Mouse (Mus musculus): ENCODE measurements at regions not wholly inside any gene's neighbourhood (a gene's known extent, or its start where the extent isn't known, plus 50 kb on each side); places are given as distances from the start of the nearest gene placed in this dataset.
A peak's percentile ranks its signal among the peaks of the same experiment; 100 is the strongest.

DNA sequence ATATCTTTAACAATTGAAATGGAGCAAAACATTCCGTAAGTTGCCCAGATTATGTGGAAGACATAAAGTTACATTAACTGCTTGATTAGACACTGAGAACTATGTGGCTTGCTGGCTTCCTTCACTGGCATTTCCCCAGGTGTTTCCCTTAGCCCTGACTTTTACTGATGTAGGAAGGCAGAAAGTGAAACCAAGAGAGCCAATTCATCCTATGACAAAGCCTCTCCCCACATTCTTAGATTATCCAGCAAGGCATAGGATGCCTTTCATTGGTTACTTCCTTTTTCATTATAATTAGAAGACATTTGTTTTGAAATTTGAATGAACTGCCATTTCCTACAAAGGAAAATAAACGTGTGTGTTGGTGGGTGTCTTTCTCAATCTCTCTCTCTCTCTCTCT, 72.1 kb downstream of the Cdc42ep3 start:
- no peak for DNase-seq (ENCODE audit: low spot score)

DNA sequence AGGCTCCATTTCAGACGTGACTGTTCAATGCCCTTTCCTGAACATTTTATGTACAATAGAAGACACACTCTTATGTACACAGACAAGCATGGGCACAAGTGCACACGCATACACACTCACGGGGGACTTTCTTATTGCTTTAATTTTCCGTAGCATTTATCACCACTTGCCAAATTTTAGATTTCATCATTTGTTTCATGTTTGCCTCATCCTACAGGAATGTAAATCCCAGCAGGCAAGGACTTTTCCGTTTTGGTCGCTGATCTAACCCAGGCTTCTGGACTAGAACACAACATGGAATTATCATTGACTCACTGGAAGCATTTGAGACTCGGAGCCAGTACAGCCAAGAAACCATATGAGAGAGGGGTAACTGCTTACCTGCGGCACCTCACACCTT, 81.3 kb downstream of the Cdc42ep3 start:
- DNase-seq (ENCODE audit: low spot score): no peak

DNA sequence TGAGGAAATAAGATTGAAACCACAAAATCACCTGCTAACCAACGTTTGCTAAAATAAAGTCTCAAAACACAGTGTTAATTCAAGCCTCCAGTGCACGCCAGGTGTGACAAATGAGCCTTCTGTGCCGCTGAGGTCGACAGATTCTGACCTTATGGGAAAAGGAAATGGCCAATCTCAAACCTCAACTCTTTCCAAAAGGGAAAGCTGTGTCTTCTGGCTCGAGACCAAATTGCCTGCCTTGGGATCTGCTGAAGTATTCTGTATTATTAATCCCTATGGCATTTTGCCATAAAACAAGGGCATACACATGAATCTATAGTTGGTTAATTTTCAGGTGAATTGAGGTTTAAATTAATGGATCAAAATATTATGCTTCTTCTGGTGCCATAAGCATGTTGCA, 95.2 kb downstream of the Cdc42ep3 start:
- DNase-seq (ENCODE audit: low spot score): no peak

DNA sequence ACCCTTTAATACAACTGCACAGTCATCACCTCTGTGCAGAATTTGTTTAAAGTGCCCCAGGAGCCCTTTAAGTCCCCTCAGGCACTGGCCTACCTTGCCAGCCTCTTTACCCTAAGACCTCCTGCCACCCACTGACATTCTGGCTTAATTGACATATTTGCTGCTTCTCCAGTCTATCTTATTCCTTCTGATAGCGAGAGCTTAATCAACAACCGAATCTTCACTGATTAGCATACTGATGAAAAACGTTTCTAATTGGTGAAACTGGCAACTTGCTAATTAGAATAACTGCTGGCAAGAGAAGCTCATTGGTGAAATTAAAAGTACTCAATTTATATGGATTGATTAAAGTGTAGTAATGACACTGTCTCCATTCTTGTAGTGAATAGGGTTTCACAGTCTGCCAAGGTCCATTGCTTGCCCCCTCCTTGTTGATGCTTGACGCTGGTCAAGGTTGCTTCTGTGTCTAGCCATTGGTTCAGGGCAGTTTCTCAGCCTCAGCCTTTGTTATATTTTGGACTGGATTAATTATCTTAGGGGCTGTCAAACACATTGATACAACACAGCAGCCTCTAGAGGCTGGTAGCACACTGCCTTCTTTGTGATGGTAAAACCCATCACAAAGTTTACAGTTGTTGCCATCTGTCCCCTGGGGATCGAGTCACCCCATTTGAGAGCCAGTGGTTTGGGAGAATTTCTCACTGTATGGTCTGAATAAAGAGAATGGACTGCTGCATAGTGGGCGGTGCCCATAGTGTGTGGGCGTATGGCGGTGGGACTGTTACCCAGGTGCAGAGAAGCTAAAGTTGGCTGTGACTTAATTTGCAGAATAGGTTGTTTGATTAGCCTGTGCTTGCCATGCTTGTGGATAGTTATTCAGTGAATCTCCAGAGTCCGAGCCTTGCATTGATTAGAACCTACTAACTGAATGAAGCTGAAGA, 107.7 kb downstream of the Cdc42ep3 start:
- DNase-seq (ENCODE audit: low spot score): no peak

DNA sequence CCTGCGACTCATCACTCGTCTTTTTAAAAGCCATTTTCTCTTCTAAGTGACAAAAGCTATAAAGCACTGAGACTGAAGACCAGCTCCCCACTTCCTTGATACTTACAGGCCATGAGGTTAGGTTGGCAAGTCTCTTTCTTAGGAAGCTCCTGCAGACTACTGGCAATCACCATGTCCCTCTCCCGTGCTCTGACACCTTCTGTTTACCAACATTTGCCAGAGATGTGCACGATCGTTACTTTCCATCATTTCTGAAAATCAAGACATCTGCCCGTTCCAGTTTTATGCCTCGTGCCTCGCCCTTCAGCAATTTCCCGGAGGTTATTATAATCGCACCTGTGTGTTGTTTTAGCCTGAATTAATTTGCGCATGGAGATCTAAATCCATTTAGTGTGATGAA, 110.8 kb downstream of the Cdc42ep3 start:
- no peak for DNase-seq (ENCODE audit: low spot score)

DNA sequence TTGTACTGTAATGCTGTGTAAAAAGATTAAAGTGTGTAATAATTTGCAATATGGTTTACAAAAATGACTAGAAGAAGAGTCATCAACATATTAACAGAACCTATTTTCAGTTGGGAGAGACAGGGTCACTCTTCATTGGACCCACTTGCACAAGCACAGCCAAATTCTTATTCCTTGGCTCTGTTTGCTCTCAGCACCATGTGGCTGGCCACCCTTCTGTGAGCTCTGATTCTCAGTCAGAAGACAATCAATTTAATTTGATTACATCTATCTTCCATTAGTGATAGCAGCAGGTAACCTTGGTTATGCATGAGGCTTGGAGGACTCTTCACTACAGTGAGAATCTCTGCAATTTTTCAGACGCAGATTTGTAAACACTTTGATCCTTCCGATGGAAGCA, 111.5 kb downstream of the Cdc42ep3 start:
- no peak for DNase-seq (ENCODE audit: low spot score)

DNA sequence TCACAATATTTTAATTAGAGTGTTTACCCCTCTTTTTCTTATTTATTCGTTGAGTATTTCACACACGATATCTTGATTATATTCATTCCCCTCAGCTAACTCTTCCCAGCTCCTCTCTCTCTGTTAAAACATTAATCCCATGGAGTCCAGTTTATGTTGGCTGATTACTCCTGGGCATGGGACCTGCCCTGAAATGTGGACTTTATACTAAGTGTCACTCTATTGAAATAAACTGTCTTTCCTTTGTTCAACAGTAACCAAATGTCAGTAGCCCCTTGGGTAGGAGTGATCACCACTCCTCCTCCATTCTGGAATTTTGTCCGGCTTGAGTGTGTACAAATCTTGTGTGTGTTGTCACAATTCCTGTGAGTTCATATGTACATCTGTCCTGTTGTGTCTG, 113.4 kb downstream of the Cdc42ep3 start:
- no peak for DNase-seq (ENCODE audit: low spot score)

DNA sequence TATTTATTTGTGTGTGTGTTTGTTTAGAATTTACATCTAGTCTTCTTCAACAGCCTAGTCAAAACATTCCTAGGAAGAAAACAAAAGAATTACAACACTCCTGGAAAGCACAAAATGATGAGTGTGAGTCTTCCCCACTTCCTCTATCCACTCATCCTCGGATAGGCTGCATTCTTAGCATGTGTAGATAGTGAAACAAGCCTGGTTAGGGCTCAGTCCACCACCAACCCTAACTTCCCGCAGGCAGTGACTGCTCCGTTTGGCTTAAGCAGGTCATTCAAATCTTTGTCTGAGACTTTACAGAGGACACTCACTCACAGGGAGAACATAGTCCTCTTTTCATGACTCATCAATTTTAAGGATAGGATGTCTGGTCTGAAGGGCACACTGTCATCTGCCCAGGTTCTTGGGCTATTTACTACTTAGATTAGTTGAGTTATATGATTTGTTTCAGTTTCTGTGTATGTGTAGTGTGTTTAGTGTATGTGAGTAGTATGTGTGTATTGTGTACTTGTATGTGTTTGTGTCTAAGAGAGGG, 118.6 kb downstream of the Cdc42ep3 start:
- no peak for DNase-seq (ENCODE audit: low spot score)

DNA sequence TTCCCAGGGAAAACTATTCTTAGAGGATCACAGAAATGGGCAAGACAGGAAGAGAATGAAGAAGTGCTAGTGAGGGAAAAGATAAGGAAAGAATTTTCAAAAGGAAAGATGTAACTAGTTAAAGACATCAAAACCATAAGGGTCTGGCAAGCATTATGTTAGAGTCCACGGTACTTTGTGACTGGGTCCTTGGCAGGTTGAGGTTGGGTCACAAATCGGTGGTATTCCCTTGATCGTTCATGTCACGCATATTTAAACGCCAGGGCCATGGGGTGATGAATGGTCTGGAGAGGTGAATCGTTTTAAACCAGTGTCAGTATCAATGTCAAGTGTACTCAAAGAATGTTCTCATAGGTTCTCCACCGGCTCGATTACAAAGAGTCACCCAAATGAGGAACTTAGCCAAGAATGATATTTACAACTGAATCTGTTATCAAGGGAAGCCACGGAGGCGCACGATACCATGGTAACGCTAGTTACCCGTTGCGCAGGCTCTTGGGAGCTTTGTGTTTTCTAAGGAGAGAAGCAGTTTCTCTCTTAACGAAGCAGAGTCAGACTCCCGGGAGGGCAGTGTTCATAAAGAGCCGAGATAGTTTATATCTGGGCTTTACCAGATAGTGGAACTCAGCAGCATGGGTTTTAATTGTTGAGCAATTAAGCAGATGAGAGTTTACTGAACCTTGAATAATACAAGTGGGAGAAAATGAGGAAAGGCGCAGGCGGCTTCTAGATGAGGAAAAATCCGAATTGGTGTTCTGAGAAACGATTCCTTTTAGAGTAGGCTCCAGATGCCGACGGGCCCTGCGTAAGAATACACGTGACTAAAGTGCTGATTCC, 124.0 kb downstream of the Cdc42ep3 start:
- peak; percentile 33 for DNase-seq (ENCODE audit: low spot score)

DNA sequence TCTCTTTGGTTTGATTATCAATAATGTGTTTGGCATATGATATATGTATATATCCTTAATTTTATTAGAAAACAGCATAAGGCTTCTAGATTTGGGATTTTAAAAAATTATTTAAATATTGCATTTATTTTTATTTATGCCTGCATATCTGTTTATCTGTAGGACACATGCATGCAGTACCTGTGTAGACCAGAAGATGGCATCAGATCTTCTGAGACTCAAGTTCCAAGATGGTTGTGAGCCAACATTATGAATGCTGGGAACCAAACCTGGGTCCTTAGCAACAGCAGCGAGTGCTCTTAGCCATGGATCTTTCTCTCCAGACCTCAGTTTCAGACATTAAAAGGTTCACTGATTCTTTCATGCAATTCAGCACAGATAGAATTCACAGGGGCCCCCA, 148.3 kb downstream of the Cdc42ep3 start:
- no peak for DNase-seq (ENCODE audit: low spot score)

DNA sequence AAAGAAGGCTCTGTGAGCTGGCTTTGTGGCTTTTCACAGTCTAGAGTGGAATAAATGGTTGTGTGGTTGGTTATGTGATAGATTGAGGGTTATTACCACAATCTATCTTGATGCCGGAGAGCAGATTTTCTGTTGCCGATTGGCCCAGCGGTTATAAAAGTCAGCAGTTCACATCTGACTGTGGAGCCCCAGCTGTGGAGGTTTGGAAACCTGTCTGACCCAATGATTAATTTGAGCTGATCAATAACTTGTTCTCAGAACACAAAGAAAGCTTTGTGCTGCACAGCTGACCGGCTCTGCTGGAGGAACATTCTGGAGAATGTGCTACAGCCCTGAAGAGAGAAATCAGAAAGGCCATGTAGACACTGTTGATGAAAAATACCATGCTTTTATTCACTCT, 148.8 kb downstream of the Cdc42ep3 start:
- DNase-seq (ENCODE audit: low spot score): no peak

DNA sequence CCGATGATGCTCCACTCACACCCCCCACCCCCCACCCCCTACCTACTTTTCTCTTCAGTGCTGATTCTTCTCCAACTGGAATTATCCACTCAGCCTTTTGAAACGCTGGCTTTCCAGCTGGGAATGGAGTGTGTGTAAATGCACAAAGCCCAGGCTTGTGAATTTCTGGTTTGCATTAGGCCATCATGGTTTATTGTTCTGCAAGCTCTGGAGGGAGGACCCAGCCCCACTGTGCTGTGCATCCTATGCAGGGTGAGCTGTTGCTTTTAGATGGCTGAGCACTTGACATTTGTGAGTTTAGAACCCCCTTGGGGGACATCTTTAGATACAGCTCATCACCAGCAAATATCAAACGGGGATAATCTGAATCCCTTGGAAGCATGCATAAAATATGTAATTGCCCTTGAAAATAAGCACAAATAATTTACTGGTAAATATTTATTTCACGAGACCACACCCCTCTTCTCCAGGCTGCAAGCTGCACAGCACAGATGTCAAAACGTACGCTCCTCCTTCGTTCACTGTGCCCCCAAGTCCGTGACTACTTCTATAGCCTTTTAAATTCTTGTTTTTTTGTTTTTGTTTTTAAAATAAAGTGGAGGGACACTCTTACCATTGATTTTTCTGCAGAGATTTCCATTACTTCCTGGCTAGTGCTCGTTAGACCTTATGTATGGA, 148.2 kb downstream of the Qpct start:
- DNase-seq (ENCODE audit: low spot score): no peak

DNA sequence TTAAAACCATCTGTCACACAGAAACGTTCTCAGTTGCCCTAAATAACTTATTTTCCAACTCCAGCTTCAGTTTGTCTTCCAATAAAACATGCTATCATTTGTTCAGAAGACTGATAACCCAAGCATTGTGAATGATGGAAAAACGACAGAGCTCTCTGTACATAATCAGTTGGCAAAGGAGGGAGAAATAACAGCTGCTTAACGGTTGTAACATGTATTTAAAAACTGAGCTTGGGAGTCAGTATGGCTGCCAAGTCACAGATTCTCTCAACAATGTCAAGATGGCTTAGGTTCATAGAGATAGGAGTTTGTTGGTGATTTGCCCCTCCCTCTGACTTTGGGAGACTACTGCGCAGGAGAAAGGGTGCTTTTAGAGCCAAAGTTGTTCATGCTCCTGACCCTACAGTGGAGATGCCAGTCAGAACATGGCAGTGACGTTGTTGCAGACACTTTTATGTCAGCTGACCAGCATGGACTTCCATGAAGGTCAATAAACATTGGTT, 140.2 kb downstream of the Qpct start:
- DNase-seq (ENCODE audit: low spot score): no peak

DNA sequence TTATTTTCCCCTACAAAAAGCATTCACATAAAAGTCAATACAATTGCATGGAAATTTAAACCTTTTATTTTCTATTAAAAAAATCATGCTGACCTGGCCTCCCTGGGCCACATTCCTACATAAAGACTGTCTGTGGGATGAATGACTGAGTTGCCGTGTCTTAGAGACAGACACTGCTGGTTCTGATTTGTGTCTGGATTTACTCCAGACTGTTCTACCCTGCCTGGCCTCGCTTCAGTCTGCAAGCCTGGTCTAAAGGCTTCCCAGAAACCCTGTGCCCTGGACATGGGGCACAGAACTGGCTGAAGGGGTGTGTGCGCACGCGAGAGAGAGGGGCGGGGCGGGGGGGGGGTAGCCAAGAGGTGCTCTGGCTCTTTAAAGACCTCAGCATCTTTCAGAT, 136.6 kb downstream of the Qpct start:
- DNase-seq (ENCODE audit: low spot score): no peak

DNA sequence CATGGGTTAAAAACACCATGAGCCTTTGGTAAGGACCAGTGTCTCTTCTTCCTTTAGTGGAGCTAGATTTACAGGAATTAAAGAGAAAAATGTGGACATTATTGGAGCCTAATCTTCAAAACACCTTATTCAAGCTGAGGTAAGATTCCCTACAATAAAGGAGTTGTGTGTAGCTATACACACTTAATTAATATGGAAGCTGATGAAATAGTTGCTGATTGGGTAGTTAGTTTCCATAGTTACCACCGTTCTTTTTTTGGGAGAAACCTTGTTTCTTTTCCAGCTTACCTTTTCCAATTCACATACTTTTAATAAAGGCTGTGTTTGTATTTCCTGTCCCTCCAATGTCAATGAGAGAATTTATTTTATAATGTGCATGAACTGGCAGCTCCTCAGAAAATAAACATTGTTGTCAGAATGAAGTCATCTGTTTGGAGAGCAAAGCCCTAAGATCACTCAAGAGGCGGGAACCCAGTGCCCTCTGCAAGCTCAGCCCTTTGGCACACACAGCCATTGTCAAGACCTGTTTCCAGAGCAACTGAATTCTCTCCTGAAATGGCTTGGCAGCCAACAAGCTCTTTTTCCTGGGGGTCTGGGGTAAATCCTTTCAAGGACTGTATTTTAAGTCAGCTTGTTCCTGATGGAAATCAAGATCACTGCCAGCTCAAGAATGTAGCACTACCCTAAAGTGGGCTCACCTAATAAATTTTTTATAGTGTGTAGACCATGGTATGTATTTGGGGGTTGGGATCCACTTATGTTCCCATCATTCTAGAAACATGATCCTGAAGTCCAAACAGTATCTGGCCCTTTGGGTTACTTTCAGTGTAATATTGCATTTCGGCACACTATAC, 128.8 kb downstream of the Qpct start:
- no peak for DNase-seq (ENCODE audit: low spot score)

DNA sequence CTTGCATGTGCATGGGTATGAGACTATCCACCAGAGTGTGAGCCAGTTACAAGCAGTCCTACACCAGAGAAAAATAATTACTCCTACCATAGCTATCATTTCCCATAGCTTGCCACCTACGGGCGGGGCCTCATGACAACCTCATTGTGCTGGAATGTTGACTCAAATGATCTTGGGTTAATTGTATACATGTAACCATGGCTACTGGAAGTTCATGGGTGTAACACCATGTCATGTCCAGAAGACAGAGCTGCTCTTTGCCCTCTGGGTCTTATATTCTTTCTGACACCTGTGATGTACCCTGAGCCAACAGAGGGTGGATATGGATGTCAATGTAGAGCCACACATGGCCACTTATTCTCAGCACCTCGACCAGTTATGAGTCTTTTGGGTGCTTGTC, 125.6 kb downstream of the Qpct start:
- DNase-seq (ENCODE audit: low spot score): no peak

DNA sequence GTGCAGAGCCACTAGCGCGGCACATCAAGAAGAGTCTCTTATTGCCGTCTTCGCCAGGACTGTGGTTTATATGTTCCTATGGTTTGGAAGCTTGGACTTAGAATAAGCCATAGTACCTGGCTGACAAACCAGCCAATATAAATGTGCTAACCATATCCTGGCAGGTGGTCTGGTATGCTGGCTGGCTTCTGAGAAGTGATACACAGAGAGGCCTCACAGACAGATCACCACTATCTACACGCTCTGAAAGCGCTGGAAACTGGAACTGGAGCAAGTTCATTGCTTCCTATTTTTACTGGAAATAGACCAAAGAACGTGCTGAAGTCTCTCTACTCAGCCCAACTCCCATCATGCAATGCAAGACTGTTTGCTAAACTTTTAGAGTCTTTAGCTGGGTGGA, 124.7 kb downstream of the Qpct start:
- DNase-seq (ENCODE audit: low spot score): no peak

DNA sequence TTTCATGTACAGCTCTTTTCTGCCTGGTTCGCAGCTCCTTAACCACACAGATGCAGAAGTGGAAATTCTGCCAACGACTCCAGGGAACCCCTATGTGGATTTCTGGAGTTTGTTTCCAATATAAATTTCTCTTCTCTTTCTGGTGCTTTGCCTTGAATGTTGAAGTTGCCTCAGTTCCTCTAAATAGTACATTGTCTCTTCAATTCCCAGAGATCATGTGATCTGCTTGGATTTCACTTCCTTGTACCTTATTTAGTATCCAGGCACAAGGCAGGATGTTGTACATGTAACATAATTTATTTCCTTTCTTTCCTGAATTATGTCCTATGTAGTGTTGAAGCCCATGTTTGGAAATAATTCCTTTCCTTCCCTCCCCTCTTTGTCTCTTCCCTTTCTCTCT, 123.7 kb downstream of the Qpct start:
- no peak for DNase-seq (ENCODE audit: low spot score)

DNA sequence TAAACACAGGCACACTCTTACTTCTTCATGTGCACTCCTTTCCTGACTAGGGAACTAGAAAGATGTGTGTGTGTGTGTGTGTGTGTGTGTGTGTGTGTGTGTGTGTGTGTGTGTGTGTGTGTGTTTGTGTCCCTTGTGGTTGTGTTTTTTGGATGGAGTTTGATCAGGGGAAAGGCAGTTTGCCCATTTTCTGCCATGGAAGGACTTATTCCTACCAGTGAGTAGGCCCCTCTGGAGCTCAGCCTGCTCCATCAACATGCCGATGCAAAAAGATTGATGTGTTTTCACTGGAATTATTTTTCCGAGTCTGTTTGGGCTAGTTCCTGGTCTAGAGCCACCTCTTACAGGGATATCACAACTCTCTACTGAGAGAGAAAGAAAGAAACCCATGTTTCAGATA, 120.6 kb downstream of the Qpct start:
- no peak for DNase-seq (ENCODE audit: low spot score)

DNA sequence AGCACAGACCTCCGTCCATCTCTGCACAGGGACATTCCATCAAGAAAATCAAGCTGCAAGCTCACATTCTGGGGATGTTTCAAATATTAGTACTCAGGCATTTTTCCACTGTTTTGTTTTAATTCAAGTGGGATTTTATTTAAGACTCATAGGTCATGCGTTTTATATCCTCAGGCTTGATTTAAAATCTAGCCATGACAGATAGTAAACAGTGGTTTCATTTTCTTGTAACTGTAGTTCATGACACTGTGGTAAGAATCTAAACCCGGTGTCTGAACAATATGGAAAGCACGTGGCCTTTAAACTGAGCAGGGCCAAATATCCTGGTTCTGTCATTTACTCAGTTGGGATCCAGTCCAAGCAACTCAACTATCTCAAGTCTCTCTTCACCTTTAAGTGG, 119.0 kb downstream of the Qpct start:
- no peak for DNase-seq (ENCODE audit: low spot score)

DNA sequence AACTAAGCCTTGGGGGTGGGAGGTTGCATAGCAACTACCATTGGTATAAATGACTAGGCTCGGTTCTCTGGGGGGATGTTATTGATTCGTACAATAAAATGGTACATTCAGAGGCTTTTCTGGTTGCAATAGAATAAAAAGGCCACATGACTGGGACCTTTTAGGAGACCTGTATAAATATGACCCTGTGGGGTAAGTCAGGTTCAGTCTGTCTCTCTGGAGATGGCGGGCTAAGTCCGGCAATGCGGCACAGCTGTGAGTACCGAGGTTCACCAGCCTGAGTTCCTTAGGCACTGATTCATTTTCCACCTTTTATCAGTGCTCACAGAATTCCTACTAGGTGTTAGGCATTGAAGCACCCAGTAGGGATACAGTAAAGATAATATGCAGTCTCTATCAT, 115.5 kb downstream of the Qpct start:
- DNase-seq (ENCODE audit: low spot score): no peak

Data from ovary, adult 18-20 months (tissue).